Mouse (Mus musculus) heart, postnatal 0 days (tissue): Measurements from ENCODE around the gene Ptov1.

Experiments
- CTCF ChIP-seq: IDR thresholded peaks from 2 replicates; pipeline ENCODE4 v1.5.1; 2016; ENCODE audit warnings: antibody characterized with exemption, control low read depth, low read depth
- EP300 ChIP-seq: IDR thresholded peaks from 2 replicates; pipeline ENCODE4 v1.6.1; 2016; ENCODE audit warnings: antibody characterized with exemption, low read depth

- TF ChIP-seq CTCF (no peak), EP300 (no peak)
Observed at GRCm38 (mm10) chr7:44868919-44869696, 480 bp downstream of the Ptov1 start.
